Mouse (Mus musculus) lung, adult 2 months (tissue): Measurements from ENCODE around the gene Pcbd1.

ENCODE experiments used
- CTCF ChIP-seq: fragments of 200-500 bp; IDR thresholded peaks from 2 replicates; pipeline ENCODE4 v1.5.1; 2011; ENCODE audit warnings: mild to moderate bottlenecking, low read length, control low read depth; ENCODE audit not compliant: insufficient read depth
- POLR2A ChIP-seq: fragments of 200-500 bp; IDR thresholded peaks from 2 replicates; pipeline ENCODE4 v1.6.1; 2011; ENCODE audit warnings: low read depth, mild to moderate bottlenecking, control low read depth, low read length, borderline replicate concordance; ENCODE audit errors: extremely low read depth

GRCm38 (mm10) chr10:61045081-61045480, 44.0 kb upstream of the Pcbd1 start:
- no peak for TF ChIP-seq CTCF
- TF ChIP-seq POLR2A, result no peak
